In genomic region chr7:68917137-68917875, GRCm38 (mm10) we compare ENCODE assay signal across 9 mouse cellular contexts.
DNase-seq lines count a peak whose midpoint lies in the region; ATAC-seq lines count a peak whose summit lies in the region.
"Had no signal": no experiment of that assay in that cellular context is flagged by ENCODE, and none has a peak within 500 bp of the region (broad histone marks: within the 10 kb centered on the region; RNA-seq: fewer than 3 reads in every experiment).

No protein-coding gene starts in this region.

- H3K4me1 ChIP-seq in embryonic facial prominence, embryonic 14.5 days (ENCODE audit: control insufficient read depth, insufficient read depth, low read length): peaks cover 5% of the 10 kb centered on the region; the same call in 1 of the 2 replicates
- H3K4me1 ChIP-seq in limb, embryonic 15.5 days: peaks cover 4% of the 10 kb centered on the region
- H3K4me1 ChIP-seq in neural tube, embryonic 13.5 days (replicated peaks): no peaks in the 10 kb centered on the region

- H3K4me2 ChIP-seq in embryonic facial prominence, embryonic 14.5 days (ENCODE audit: low read depth, low read length): peak overlapping the region; percentile 45
- H3K4me2 ChIP-seq in limb, embryonic 15.5 days: peak overlapping the region; percentile 40
- H3K4me2 ChIP-seq in neural tube, embryonic 13.5 days: 0 out of 2 replicates have a peak overlapping the region, but pooled peaks have one; percentile 9

- H3K36me3 ChIP-seq in embryonic facial prominence, embryonic 14.5 days (ENCODE audit: control insufficient read depth, insufficient read depth, low read length): no peaks in the 10 kb centered on the region
- H3K36me3 ChIP-seq in limb, embryonic 15.5 days: no peaks in the 10 kb centered on the region
- no peaks in the 10 kb centered on the region for H3K36me3 ChIP-seq in neural tube, embryonic 13.5 days

- no peaks in the 10 kb centered on the region; the same call in 1 of the 2 replicates for H3K27me3 ChIP-seq in embryonic facial prominence, embryonic 14.5 days (replicated peaks; ENCODE audit: control insufficient read depth, insufficient read depth, low read length)
- H3K27me3 ChIP-seq in limb, embryonic 15.5 days: no peaks in the 10 kb centered on the region
- H3K27me3 ChIP-seq in neural tube, embryonic 13.5 days: no peaks in the 10 kb centered on the region

- DNase-seq in kidney, adult 18-20 months: peak; percentile 7
- no peak for DNase-seq in kidney, adult 11 months
- peak; percentile 63 for DNase-seq in embryonic facial prominence, embryonic 14.5 days (ENCODE audit: low spot score)
- DNase-seq in thymus, postnatal 10 days (ENCODE audit: low spot score in 2 of 2): no peak
- no peak for DNase-seq in left cerebral cortex, adult 9 months (ENCODE audit: low spot score in 2 of 2)

- peak; percentile 50; the same call in 1 of the 2 replicates for ATAC-seq in embryonic facial prominence, embryonic 14.5 days (ENCODE audit: low read depth)
- ATAC-seq in limb, embryonic 15.5 days (ENCODE audit: insufficient number of reproducible peaks, low FRiP score, low TSS enrichment, low read depth): no peak
- no peak for ATAC-seq in neural tube, embryonic 13.5 days (ENCODE audit: low read depth)
- no peak for ATAC-seq in activated CD4-positive, CD25-positive, alpha-beta regulatory T cell, adult 4 months
- ATAC-seq: forebrain, embryonic 16.5 days had no signal

- no peaks in the 10 kb centered on the region for H3K9me3 ChIP-seq in embryonic facial prominence, embryonic 14.5 days (ENCODE audit: control insufficient read depth, low read length)
- no peaks in the 10 kb centered on the region for H3K9me3 ChIP-seq in limb, embryonic 15.5 days
- H3K9me3 ChIP-seq in neural tube, embryonic 13.5 days: no peaks in the 10 kb centered on the region

- no peak overlapping the region for H3K4me3 ChIP-seq in embryonic facial prominence, embryonic 14.5 days (ENCODE audit: low read depth, low read length)
- H3K4me3 ChIP-seq in limb, embryonic 15.5 days: no peak overlapping the region
- no peak overlapping the region for H3K4me3 ChIP-seq in neural tube, embryonic 13.5 days

- H3K9ac ChIP-seq in embryonic facial prominence, embryonic 14.5 days (ENCODE audit: low read depth, low read length): no peak overlapping the region
- H3K9ac ChIP-seq in limb, embryonic 15.5 days: no peak overlapping the region
- no peak overlapping the region for H3K9ac ChIP-seq in neural tube, embryonic 13.5 days

- no peak overlapping the region for H3K27ac ChIP-seq in embryonic facial prominence, embryonic 14.5 days (replicated peaks; ENCODE audit: low read depth, low read length)
- no peak overlapping the region for H3K27ac ChIP-seq in limb, embryonic 15.5 days
- no peak overlapping the region for H3K27ac ChIP-seq in neural tube, embryonic 13.5 days (replicated peaks)

- WGBS in embryonic facial prominence, embryonic 14.5 days: 11% methylated on average over 21 of the region's 21 CpGs
- 4% methylated on average over 21 of the region's 21 CpGs for WGBS in limb, embryonic 15.5 days
- WGBS in neural tube, embryonic 13.5 days: 60% methylated on average over 21 of the region's 21 CpGs

Comparison
In these comparisons a context has a peak if more than half of its experiments do, and no peak if none do; other contexts are left out.
1. DNase-seq: peak in kidney, adult 18-20 months (single experiment) and embryonic facial prominence, embryonic 14.5 days (single experiment); none in kidney, adult 11 months (single experiment), thymus, postnatal 10 days (0 of 2) and left cerebral cortex, adult 9 months (0 of 2).
2. Peak in every context shown above with its lines, with median percentiles within 50 percentile points of each other: H3K4me2 ChIP-seq.